13 mouse cellular contexts compared by ENCODE assay signal in genomic region chr9:80253241-80253640, GRCm38 (mm10).
"Had no signal": no experiment of that assay in that cellular context is flagged by ENCODE, and none has a peak within 500 bp of the region (broad histone marks: within the 10 kb centered on the region; RNA-seq: fewer than 3 reads in every experiment).

No protein-coding gene starts in this region.

- H3K9me3 ChIP-seq: kidney, embryonic 15.5 days; limb, embryonic 15.5 days; liver, embryonic 12.5 days; lung, embryonic 15.5 days; neural tube, embryonic 13.5 days had no signal

- H3K4me2 ChIP-seq: kidney, embryonic 15.5 days; limb, embryonic 15.5 days; liver, embryonic 12.5 days; lung, embryonic 15.5 days; midbrain, embryonic 11.5 days; neural tube, embryonic 13.5 days had no signal

- H3K27ac ChIP-seq: kidney, embryonic 15.5 days; limb, embryonic 15.5 days; liver, embryonic 12.5 days; lung, embryonic 15.5 days; macrophage; neural tube, embryonic 13.5 days; stomach, postnatal 0 days had no signal

- ATAC-seq: liver, embryonic 12.5 days; midbrain, embryonic 16.5 days had no signal

- H3K36me3 ChIP-seq: limb, embryonic 15.5 days; liver, embryonic 12.5 days; lung, embryonic 15.5 days; neural tube, embryonic 13.5 days had no signal

- H3K4me1 ChIP-seq: kidney, embryonic 15.5 days; limb, embryonic 15.5 days; liver, embryonic 12.5 days; lung, embryonic 15.5 days; neural tube, embryonic 13.5 days had no signal

- H3K27me3 ChIP-seq: kidney, embryonic 15.5 days; limb, embryonic 15.5 days; liver, embryonic 12.5 days; lung, embryonic 15.5 days; neural tube, embryonic 13.5 days had no signal

- DNase-seq: kidney, postnatal 25 days; layer of hippocampus, postnatal 36 days; lung, postnatal 14 days; retina, postnatal 1 day had no signal

- H3K4me3 ChIP-seq: kidney, embryonic 15.5 days; limb, embryonic 15.5 days; liver, embryonic 12.5 days; lung, embryonic 15.5 days; neural tube, embryonic 13.5 days had no signal

- H3K9ac ChIP-seq: kidney, embryonic 15.5 days; limb, embryonic 15.5 days; liver, embryonic 12.5 days; lung, embryonic 15.5 days; neural tube, embryonic 13.5 days had no signal
